Mouse (Mus musculus) heart, embryonic 16.5 days (tissue): Measurements from ENCODE around the gene Micu2. TPM values are rescaled to one million over a fixed set of nuclear protein-coding genes. Genes with fewer than 3 reads are reported as not detected.
"Not testable (repeated sequence)": the region's sequence is repeated elsewhere in the genome, so short reads cannot be mapped to it uniquely, and the experiment has no call there.

ENCODE experiments used
- ATAC-seq: fragments of 200-750 bp; cut with Nextera tagmentation; replicated peaks from 2 replicates; pipeline ENCODE4 v1.8.0; 2017; ENCODE audit warnings: moderate number of reproducible peaks; ENCODE audit not compliant: insufficient read depth, low FRiP score; ENCODE audit errors: extremely low read depth
- H3K27ac ChIP-seq: fragments of 300-500 bp; sonication (generic); 2 replicates; pipeline ENCODE4 v1.5.1; 2014; ENCODE audit warnings: mild to moderate bottlenecking, low read length, control low read depth, moderate library complexity
- H3K27me3 ChIP-seq: fragments of 300-500 bp; sonication (generic); 2 replicates; pipeline ENCODE4 v1.6.1; 2014; ENCODE audit warnings: low read length, mixed read lengths; ENCODE audit not compliant: control insufficient read depth, insufficient read depth
- H3K36me3 ChIP-seq: fragments of 300-500 bp; sonication (generic); 2 replicates; pipeline ENCODE4 v1.6.1; 2014; ENCODE audit not compliant: control insufficient read depth, insufficient read depth
- H3K4me1 ChIP-seq: fragments of 300-500 bp; sonication (generic); 2 replicates; pipeline ENCODE4 v1.6.1; 2014; ENCODE audit warnings: low read length, mixed read lengths; ENCODE audit not compliant: control insufficient read depth, insufficient read depth
- H3K4me2 ChIP-seq: fragments of 300-500 bp; sonication (generic); 2 replicates; pipeline ENCODE4 v1.6.1; 2014; ENCODE audit warnings: low read depth, mild to moderate bottlenecking, control low read depth, low read length
- H3K4me3 ChIP-seq: fragments of 300-500 bp; sonication (generic); 2 replicates; pipeline ENCODE4 v1.5.1; 2014; ENCODE audit warnings: mild to moderate bottlenecking, control low read depth, low read length
- H3K9ac ChIP-seq: fragments of 300-500 bp; sonication (generic); 2 replicates; pipeline ENCODE4 v1.6.1; 2014; ENCODE audit warnings: low read length, control low read depth
- H3K9me3 ChIP-seq: fragments of 300-500 bp; sonication (generic); replicated peaks from 2 replicates; pipeline ENCODE4 v1.6.1; 2016; ENCODE audit warnings: low read length; ENCODE audit not compliant: control insufficient read depth
- WGBS: fragments of 180-500 bp; shearing (Covaris S2); extraction: QIAGEN DNeasy Blood & Tissue Kit; methylation state at CpG from one replicate; pipeline ENCODE4 v1.1.7; 2014; 5-methylcytosine and 5-hydroxymethylcytosine counted together
- polyA plus RNA-seq: library from polyadenylated mRNA; unstranded; fragments of >200 nt; fragmentation: Nextera tagmentation; extraction: Ambion mirVana; gene quantifications from 2 replicates; pipeline ENCODE4 v1.2.1, GENCODE M21; 2015

The Micu2 gene
- polyA plus RNA-seq, 1 experiment from 2014 or later = 88.7 TPM

DNA sequence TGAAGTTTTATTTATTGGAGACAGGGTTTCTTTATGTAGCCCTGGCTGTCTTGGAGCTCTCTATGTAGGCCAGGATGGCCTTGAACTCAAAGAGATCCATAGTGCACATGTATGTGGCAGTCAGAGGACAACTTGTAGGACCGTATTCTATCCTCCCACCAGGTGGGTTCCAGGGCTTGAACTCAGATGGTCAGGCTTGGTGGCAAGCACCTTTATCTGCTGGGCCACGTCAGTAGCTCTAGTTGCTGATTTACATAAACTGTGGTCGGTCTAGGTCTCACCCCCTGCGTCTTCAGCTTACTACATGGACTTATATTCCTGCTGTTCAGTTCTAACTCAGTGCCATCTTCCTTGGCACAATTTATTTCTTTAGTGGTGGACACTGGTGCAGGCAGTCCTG, 87.7 kb downstream of the Micu2 start:
- Histone ChIP-seq H3K9ac (no peak overlapping the region), H3K36me3 (peaks cover 7% of the 10 kb centered on the region), H3K27ac (no peak overlapping the region), H3K27me3 (no peaks in the 10 kb centered on the region), H3K9me3 (no peaks in the 10 kb centered on the region), H3K4me3 (no peak overlapping the region), H3K4me2 (no peak overlapping the region), H3K4me1 (0 out of 2 replicates have a peak, but pooled peaks cover 5% of the 10 kb centered on the region)
- WGBS = 81% methylated on average over 4 of the region's 4 CpGs
- ATAC-seq = no peak

DNA sequence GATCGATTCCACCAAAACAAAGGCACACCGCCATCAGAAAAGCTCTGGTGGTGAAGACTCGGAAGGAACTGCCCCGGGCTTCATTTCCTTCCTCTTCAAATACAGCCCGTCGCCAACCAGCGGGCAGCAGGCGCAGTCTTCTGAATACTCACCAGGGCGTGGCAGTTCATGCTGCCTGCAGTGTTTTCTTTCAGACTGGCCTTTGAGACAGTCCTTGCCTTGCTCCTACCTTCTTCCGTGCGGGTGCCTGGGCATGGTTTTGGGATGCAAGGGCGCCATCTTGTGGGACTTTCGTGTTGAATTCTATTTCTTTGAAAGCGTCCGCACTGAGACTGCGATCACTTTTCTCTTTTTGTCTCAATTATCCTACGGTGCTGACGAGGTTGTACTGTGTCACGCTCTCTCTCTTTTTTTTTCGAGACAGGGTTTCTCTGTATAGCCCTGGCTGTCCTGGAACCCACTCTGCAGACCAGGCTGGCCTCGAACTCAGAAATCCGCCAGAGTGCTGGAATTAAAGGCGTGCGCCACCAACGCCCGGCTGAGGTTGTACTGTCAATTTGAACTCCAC, 88.5 kb downstream of the Micu2 start:
- Histone ChIP-seq H3K9ac (peak overlapping the region; percentile 75), H3K27me3 (no peaks in the 10 kb centered on the region), H3K27ac (peak overlapping the region; percentile 57; the same call in 1 of the 2 replicates), H3K4me2 (peak overlapping the region; percentile 71), H3K9me3 (no peaks in the 10 kb centered on the region), H3K4me1 (0 out of 2 replicates have a peak, but pooled peaks cover 5% of the 10 kb centered on the region), H3K36me3 (no peaks in the 10 kb centered on the region; the same call in 1 of the 2 replicates), H3K4me3 (peak overlapping the region; percentile 42)
- peak; percentile 93 for ATAC-seq
- 18% methylated on average over 26 of the region's 26 CpGs for WGBS

- Histone ChIP-seq H3K4me1 (0 out of 2 replicates have a peak, but pooled peaks cover 5% of the 10 kb centered on the region), H3K4me3 (no peak overlapping the region), H3K4me2 (no peak overlapping the region), H3K27me3 (no peaks in the 10 kb centered on the region), H3K36me3 (no peaks in the 10 kb centered on the region), H3K9me3 (no peaks in the 10 kb centered on the region), H3K27ac (no peak overlapping the region), H3K9ac (no peak overlapping the region)
- WGBS = 77% methylated on average over 5 of the region's 5 CpGs
- no peak for ATAC-seq
Measured at GRCm38 (mm10) chr14:57909297-57909696, 89.8 kb downstream of the Micu2 start.

DNA sequence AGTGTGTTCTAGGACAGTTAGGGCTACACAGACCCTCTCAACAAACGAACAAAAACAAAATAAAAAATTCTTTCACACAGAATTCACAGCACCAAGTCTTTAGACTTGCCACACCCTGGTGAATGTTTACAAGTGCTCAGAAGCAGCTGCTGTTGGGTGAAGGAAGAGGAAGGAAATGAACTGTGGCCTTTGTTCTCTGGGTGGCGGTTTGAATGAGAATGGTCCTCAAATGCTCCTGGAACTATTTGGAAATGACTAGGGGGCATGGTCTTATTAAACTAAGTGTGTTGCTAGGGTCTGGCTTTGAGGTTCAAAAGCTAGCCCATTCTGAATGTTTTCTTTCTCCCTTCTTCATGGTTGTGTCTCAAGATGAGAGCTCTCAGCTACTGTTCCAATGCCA, 90.6 kb downstream of the Micu2 start:
- 63% methylated on average over 2 of the region's 2 CpGs for WGBS
- Histone ChIP-seq H3K27ac (peak overlapping the region; percentile 5; the same call in 1 of the 2 replicates), H3K9ac (no peak overlapping the region), H3K27me3 (no peaks in the 10 kb centered on the region), H3K9me3 (no peaks in the 10 kb centered on the region), H3K4me1 (0 out of 2 replicates have a peak, but pooled peaks cover 5% of the 10 kb centered on the region), H3K4me3 (no peak overlapping the region), H3K36me3 (no peaks in the 10 kb centered on the region), H3K4me2 (no peak overlapping the region)
- ATAC-seq = no peak; the same call in 1 of the 2 replicates

DNA sequence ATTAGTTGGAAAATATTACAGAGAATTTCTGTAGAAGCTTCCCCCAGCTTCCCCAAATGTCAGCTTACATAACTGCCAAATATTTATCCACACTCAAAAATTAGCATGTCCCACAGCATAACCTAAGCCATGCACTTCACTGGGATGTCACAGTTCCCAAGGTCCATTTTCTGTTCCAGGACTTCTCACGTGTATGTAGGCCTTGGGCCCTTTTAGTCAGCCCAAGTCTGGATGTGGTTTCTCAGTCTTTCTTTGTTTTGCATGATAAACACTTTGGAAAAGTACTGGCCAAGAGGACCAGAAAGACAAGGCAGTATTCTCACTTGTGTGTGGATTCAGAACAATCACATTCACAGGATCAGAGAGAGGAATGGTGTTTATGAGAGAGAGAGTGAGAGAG, 97.1 kb downstream of the Micu2 start:
- no peak for ATAC-seq
- WGBS = 69% methylated on average over 1 of the region's 1 CpGs

DNA sequence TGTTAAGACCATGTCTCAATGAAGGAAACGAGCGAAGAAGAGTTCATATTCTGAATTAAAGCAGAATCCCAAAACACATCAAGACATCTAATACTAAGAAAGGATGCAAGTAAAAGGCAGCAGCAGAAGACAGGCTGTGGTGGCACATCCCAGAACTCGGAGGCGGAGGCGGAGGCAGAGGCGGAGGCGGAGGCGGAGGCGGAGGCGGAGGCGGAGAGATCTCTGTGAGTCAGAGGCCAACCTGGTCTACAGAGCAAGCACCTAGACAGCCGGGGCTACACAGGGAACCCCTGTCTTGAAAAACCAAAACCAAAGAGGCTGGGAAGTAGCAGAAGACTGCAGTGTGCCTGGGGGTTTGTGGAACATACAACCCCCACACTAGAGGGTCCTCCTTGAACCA, 102.2 kb downstream of the Micu2 start:
- no peaks in the 10 kb centered on the region for H3K9me3 ChIP-seq
- no peak overlapping the region for H3K27ac ChIP-seq
- 93% methylated on average over 12 of the region's 12 CpGs for WGBS
- ATAC-seq = no peak
- no peaks in the 10 kb centered on the region for H3K36me3 ChIP-seq
- no peaks in the 10 kb centered on the region for H3K27me3 ChIP-seq
- H3K9ac ChIP-seq = no peak overlapping the region
- H3K4me1 ChIP-seq = 0 out of 2 replicates have a peak, but pooled peaks cover 2% of the 10 kb centered on the region
- no peak overlapping the region for H3K4me2 ChIP-seq
- H3K4me3 ChIP-seq = no peak overlapping the region

More for the DNA sequence above, 97.1 kb downstream of the Micu2 start:
- Histone ChIP-seq H3K27ac (no peak overlapping the region), H3K36me3 (no peaks in the 10 kb centered on the region), H3K27me3 (no peaks in the 10 kb centered on the region), H3K9me3 (no peaks in the 10 kb centered on the region), H3K9ac (no peak overlapping the region), H3K4me1 (no peaks in the 10 kb centered on the region), H3K4me2 (no peak overlapping the region), H3K4me3 (no peak overlapping the region)

- not testable (repeated sequence) for H3K27me3 ChIP-seq, H3K4me2 ChIP-seq, H3K4me3 ChIP-seq, H3K4me1 ChIP-seq, H3K36me3 ChIP-seq, H3K27ac ChIP-seq, ATAC-seq, H3K9me3 ChIP-seq, H3K9ac ChIP-seq
- 43% methylated on average over 8 of the region's 8 CpGs for WGBS
Measured at GRCm38 (mm10) chr14:57896088-57896871, 102.8 kb downstream of the Micu2 start.

DNA sequence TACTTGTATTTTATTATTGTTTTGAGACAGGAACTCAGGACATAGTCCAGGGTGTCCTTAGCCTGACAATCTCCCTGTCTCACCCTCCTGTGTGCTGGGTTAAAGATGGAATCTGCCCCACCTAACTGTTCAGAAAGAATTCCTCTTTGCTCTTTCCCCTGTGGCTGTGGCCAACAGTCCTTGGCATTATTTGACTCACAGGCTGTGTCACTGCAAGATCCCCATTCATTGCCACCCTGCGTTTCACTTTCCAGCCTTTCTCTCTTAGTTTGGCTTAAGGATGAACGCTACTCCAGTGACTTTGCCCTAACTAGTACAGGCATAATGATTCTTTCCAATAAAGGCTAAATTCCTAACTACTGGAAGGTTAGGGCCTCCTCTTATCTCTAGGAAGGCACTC, 104.7 kb downstream of the Micu2 start:
- no peaks in the 10 kb centered on the region for H3K36me3 ChIP-seq
- H3K9me3 ChIP-seq = no peaks in the 10 kb centered on the region
- H3K27me3 ChIP-seq = no peaks in the 10 kb centered on the region
- no peak overlapping the region for H3K27ac ChIP-seq
- H3K4me3 ChIP-seq = no peak overlapping the region
- no peak overlapping the region for H3K9ac ChIP-seq
- ATAC-seq = no peak
- no peak overlapping the region for H3K4me2 ChIP-seq
- H3K4me1 ChIP-seq = 0 out of 2 replicates have a peak, but pooled peaks cover 2% of the 10 kb centered on the region
- 86% methylated on average over 2 of the region's 2 CpGs for WGBS

DNA sequence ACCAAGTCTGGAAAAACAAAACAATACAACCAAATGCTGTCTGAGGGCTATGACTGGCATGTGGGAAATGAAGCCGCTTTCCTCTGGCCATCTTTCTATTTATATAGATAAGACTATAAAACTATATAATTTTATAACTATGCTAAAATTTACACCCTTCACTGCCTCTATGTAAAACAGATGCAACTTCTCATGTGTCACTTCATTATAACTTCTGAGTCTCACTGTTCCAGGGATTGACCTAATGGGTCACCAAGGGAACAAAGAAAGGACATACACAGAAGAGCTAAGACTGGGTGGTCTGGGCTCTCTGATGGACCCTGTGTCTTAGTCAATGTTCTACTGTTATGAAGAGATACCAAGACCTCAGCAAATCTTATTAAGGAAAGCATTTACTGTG, 106.1 kb downstream of the Micu2 start:
- Histone ChIP-seq H3K27ac (no peak overlapping the region), H3K27me3 (no peaks in the 10 kb centered on the region), H3K36me3 (no peaks in the 10 kb centered on the region), H3K4me2 (no peak overlapping the region), H3K4me3 (no peak overlapping the region), H3K4me1 (peaks cover 12% of the 10 kb centered on the region), H3K9ac (no peak overlapping the region), H3K9me3 (no peaks in the 10 kb centered on the region)
- ATAC-seq = no peak
- WGBS = 94% methylated on average over 1 of the region's 1 CpGs
